Mouse (Mus musculus): Measurements from ENCODE around the gene Cdc26.

DNA sequence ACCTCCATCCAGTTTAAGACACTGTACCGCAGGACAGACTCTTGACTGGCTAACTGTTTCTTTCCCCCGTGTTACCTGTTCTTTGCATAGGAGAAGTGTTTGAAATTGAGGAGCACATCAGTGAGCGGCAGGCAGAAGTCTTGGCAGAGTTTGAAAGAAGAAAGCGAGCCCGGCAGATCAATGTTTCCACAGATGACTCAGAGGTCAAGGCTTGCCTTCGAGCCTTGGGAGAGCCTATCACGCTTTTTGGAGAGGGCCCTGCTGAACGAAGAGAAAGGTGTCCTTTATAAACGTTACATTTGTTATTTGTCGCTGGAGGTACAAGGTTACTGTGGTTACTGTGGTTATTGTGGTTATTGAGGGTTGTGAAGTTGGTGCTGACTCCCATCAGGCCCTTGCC lies 3.2 kb upstream of the Cdc26 start:
- no peak for TF ChIP-seq CTCF (IDR thresholded peaks at IDR 0.05; ENCODE audit: extremely low read depth, insufficient read depth, insufficient read length, insufficient replicate concordance)
- no peak for TF ChIP-seq POLR2A (IDR thresholded peaks at IDR 0.05; ENCODE audit: low read depth, low read length)
